Mouse (Mus musculus) CH12.LX (cell line): ENCODE data around the gene Abi3bp.

Source experiments
- BHLHE40 ChIP-seq: IDR thresholded peaks from 2 replicates; pipeline ENCODE4 v1.6.1; 2011; ENCODE audit warnings: mild to moderate bottlenecking, low read depth, low read length, improper control_type of control experiment
- CTCF ChIP-seq, 2 experiments: IDR thresholded peaks in 1 of 2; conservative IDR thresholded peaks in 1 of 2; 2 replicates each; pipeline ENCODE4 v1.5.1; 2011 to 2012; ENCODE audit warnings: low read depth in 2 of 2, low read length in 2 of 2, improper control_type of control experiment in 1 of 2, inconsistent platforms in 1 of 2, mild to moderate bottlenecking in 1 of 2, moderate library complexity in 1 of 2
- EP300 ChIP-seq: IDR thresholded peaks from 2 replicates; pipeline ENCODE4 v1.6.1; 2011; ENCODE audit warnings: low read length, improper control_type of control experiment
- IRF4 ChIP-seq: IDR thresholded peaks from 2 replicates; pipeline ENCODE4 v1.6.1; 2014; ENCODE audit warnings: low read depth, mild to moderate bottlenecking, inconsistent platforms, low read length, improper control_type of control experiment
- JUND ChIP-seq: conservative IDR thresholded peaks from 2 replicates; pipeline ENCODE4 v1.6.1; 2011; ENCODE audit warnings: low read depth, low read length, improper control_type of control experiment
- MAX ChIP-seq: IDR thresholded peaks from 2 replicates; pipeline ENCODE4 v1.6.1; 2011; ENCODE audit warnings: low read length, improper control_type of control experiment
- RCOR1 ChIP-seq: conservative IDR thresholded peaks from 2 replicates; pipeline ENCODE4 v1.6.1; 2012; ENCODE audit warnings: low read depth, mild to moderate bottlenecking, inconsistent platforms, low read length, improper control_type of control experiment
- TBP ChIP-seq: conservative IDR thresholded peaks from 2 replicates; pipeline ENCODE4 v1.6.1; 2011; ENCODE audit warnings: low read depth, low read length, improper control_type of control experiment
- TCF12 ChIP-seq: IDR thresholded peaks from 2 replicates; pipeline ENCODE4 v1.6.1; 2014; ENCODE audit warnings: low read depth, mild to moderate bottlenecking, inconsistent platforms, low read length, improper control_type of control experiment
- ZC3H11A ChIP-seq: IDR thresholded peaks from 2 replicates; pipeline ENCODE4 v1.6.1; 2012; ENCODE audit warnings: low read depth, mild to moderate bottlenecking, inconsistent platforms, low read length, improper control_type of control experiment
- ZNF384 ChIP-seq: IDR thresholded peaks from 2 replicates; pipeline ENCODE4 v1.6.1; 2012; ENCODE audit warnings: low read depth, low read length, improper control_type of control experiment, inconsistent platforms

DNA sequence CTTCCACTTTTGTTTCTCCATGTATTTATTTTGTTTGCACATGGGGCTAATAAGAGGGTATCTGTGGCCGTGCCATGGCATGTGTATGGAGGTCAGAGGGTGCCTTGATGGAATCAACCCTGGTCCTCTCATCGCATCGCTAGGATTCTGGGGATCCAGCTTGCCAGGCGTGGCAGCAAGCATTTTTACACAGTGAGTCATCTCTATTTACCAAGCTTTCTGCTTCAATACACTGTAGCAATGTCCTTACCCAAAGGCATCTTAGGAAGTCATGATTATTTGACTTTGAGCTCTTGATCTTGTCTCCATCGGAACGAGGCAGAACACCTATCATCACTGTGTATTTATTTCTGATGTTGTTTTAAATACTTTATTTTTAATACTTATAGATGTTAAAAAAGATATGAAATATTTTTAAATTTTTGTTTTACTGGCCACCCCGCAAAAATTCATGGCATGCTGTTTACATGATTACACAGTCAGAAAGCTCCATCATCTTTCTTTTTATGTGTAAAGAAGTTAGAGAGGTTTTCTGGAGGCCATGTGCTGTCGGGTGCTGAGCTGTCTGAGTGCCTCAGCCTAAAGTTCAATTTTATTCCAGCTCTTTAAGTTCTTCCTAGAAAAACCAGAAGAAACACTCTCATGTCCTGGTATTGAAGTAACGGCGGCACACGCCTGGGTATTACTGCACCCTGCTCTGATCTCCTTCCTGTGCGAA is 177.7 kb downstream of the Abi3bp start:
- TF ChIP-seq ZNF384 (no peak), RCOR1 (no peak), BHLHE40 (no peak), CTCF (conservative IDR thresholded peaks at IDR 0.05 in 1 of 2, IDR thresholded peaks at IDR 0.05 in 1 of 2; ENCODE audit: low read depth in 2 of 2, low read length in 2 of 2) (no peak), MAX (no peak), EP300 (no peak), IRF4 (no peak), ZC3H11A (no peak), JUND (no peak), TBP (no peak), TCF12 (no peak)
